Mouse (Mus musculus) naive thymus-derived CD4-positive, alpha-beta T cell, adult 2 months (primary cell): ENCODE results near the gene Trmt13.
"Not testable (repeated sequence)": the region's sequence is repeated elsewhere in the genome, so short reads cannot be mapped to it uniquely, and the experiment has no call there.

Experiments
- DNase-seq: peaks from one replicate; pipeline ENCODE4 v3.0.0-alpha.2; 2011; ENCODE audit warnings: low read depth

Gene Trmt13

DNA sequence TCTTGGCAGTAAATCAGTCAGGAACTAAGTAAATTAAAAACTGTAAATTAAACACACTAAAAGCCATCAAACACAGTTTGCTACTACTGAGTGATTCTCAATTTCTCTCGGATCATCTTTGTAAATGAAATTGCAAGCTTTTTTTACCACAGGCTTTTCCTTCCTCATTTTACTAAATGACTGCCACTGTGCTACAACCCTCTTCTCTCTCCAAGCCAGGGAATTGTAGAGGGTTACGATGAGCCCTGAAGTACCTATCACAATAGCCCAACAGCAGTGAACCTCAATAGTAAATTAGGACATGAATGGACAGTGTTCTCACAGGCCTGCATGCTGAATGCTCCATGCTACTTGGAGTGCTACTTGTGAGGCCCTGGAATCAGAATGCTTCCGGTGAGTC, 19.7 kb upstream of the Trmt13 start:
- DNase-seq, result no peak

DNA sequence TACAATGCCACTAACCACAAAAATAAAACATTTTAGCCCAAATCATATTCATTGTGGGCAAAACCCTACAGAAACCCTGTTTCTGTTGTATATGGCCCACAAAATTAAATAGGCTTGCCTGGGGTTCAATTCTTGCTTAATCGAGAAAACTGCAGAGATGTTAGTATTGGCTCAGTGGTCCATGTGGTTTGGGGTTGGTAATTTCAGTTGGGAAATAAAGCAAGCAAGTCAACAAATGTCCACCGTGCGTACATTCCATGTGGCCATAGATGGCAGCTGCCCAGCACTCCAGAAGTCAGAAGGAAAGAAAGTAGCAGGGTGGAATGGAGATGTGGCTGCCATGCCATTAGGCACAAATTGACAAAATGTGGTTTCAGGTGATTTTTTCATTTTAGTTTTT, 18.6 kb upstream of the Trmt13 start:
- DNase-seq, result no peak

GRCm38 (mm10) chr3:116631459-116631858, 17.1 kb upstream of the Trmt13 start:
- no peak for DNase-seq

DNA sequence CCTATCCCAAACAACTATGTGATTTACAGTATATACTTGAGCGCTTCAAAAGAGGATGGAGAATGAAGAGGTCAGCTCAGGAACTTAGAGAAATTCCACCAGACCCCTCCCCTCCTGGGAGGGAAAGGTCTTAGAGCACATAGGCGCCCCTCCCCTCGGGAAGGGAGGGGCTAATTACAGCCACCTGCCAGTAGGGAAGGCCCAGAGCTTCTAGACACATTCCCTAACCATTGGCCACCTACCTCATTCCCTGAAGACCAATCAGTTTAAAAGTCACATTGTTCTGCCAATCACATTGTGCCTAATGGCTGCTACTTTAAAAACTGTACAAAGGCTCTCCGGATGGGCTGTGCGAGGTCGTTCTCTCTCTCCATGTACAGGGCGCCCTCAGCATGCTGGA, 8.3 kb upstream of the Trmt13 start:
- no peak for DNase-seq

DNA sequence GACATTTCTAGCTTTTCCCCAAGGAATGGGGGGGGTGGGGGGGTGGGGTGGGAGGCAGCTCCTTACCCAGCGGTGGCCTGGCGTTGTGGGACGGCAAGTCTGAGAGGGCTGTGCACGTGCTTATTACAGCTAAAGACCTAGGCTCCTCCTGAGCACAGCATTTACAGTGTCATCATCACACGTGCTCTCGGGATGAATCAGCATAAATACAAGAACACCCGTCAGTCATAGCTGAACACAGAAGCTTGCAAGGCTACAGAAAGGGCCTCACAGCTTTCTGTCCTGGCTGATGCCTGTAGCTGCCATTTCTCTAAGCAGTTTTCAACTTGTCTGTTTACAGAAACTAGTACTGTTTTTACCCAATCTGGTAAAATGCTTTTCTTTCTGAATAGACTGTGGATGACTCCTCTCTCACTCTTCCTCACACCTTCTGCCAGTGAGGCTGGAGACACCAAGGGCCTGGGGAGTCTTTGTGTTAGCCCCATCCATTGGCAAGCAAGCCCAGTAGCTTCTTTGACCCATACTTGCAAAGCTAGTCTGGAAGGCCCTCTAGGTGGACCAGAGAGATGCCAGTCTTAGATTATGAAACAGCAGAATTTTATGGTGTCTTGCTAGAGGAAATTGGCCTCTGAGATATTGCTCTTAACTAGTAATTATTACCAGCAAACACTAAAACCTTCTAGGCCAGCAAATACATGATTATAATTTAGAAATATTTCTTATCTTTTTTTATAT, 6.4 kb upstream of the Trmt13 start:
- no peak for DNase-seq

GRCm38 (mm10) chr3:116618855-116619254, 4.5 kb upstream of the Trmt13 start:
- DNase-seq, result no peak

GRCm38 (mm10) chr3:116615318-116616068, 1.1 kb upstream of the Trmt13 start:
- no peak for DNase-seq

GRCm38 (mm10) chr3:116604570-116604969, 9.8 kb downstream of the Trmt13 start:
- no peak for DNase-seq

GRCm38 (mm10) chr3:116601781-116602180, 12.6 kb downstream of the Trmt13 start:
- no peak for DNase-seq

- no peak for DNase-seq
Observed at GRCm38 (mm10) chr3:116601005-116601404, 13.4 kb downstream of the Trmt13 start.

- no peak for DNase-seq
Observed at GRCm38 (mm10) chr3:116599705-116600104, 14.7 kb downstream of the Trmt13 start.

DNA sequence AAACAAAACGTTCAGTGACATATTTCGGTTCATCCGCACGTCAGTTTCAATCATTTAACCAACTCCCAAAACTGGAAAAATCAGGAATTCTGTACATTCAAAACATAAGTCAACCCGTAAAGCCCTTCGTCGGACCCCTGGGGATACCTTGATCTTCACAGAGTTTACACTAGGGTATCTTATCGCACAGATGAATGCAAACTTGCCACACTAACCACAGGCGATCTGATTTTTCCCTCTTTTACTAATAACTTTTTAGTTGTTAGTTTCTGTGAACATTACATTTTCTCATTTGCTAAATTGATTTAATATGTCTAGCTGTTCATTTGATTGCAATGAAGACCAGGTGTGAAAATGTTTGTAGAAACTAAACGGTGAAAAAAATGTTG, 18.8 kb downstream of the Trmt13 start:
- DNase-seq, result peak; percentile 7

GRCm38 (mm10) chr3:116594728-116595602, 19.4 kb downstream of the Trmt13 start, which contains the start of gene Sass6:
Gene Sass6 (plus strand): TSS chr3:116594982.
- peak; percentile 98 for DNase-seq

- DNase-seq, result no peak
Observed at GRCm38 (mm10) chr3:116594076-116594727, 20.2 kb downstream of the Trmt13 start.

- no peak for DNase-seq
Observed at GRCm38 (mm10) chr3:116582201-116582600, 32.2 kb downstream of the Trmt13 start.

GRCm38 (mm10) chr3:116577286-116577685, 37.1 kb downstream of the Trmt13 start:
- no peak for DNase-seq

DNA sequence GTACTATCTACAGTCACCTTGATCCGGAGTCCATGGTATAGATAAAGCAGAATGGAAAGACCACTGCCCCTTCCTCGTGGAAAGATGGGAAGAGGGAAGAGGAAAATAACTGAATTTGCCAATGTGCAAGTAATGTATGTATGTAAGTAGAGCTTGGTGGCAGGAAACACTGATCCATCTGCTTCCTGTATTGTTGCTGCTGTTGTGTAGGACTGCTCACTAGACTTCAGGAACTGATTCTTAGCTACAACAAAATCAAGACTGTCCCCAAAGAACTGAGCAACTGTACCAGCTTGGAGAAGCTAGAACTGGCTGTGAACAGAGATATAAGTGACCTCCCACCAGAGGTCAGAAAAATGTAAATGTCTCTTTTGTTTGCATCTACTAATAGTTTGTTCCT, 43.8 kb downstream of the Trmt13 start:
- DNase-seq, result no peak

DNA sequence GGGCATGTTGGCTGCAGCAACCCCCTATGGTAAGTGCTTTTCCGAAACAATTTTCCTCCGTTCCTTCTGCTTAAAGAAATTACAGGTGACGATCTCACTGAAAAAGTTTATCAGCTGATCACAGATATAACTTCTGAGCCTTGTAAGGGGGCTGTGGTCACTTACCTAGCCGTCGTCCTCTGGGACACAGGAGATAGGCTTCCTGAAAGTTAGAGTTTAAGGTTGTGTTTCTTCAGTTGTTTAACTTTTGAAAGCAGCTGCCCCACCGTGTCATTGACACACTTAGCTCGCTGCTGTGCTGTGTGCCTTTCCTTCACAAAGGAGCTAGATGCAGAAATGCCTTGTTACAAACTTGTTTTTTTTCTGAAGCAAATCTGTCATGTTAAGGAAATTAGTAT, 51.3 kb downstream of the Trmt13 start:
- DNase-seq, result no peak

DNA sequence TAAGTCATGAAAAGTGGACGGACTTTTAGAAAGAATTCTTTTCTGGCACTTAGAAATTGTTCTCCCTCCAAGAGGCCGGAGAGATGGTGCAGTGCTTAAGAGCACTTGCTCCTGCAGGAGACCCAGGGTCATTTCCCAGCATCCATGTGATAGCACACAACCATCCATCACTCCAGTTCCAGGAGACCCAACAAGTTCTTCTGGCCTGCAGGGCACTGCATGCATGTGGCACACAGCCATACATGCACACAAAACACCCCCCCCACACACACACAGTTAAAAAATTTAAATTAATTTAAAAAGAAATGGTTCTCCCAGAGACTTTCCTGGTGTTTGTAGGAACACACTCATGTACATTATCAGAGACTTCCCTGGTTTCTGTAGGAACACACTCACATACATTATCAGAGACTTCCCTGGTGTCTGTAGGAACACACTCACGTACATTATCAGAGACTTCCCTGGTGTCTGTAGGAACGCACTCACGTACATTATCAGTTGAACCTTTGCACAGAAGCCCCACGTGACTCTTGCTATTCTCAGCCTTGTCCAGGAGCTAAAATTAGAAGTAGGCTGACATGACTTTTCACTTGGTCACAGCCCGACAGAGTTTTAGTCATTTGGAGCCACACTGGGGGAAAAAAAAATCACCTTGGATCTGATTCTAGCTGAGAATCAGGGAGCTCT, 51.8 kb downstream of the Trmt13 start, which contains the start of gene Lrrc39:
Lrrc39 (plus strand) TSS at position 566 of the 687 bp plus-strand sequence.
- DNase-seq, result no peak

- DNase-seq, result not testable (repeated sequence)
Observed at GRCm38 (mm10) chr3:116561315-116561714, 53.1 kb downstream of the Trmt13 start.

GRCm38 (mm10) chr3:116551362-116551761, 63.0 kb downstream of the Trmt13 start:
- DNase-seq, result no peak
